Mouse (Mus musculus): ENCODE data around the gene Hnf1a. TPM values are rescaled to one million over a fixed set of nuclear protein-coding genes. Genes with fewer than 3 reads are reported as not detected.

Hnf1a gene
- total and polyA plus RNA-seq, 2 experiments from 2014 or later: not detected

DNA sequence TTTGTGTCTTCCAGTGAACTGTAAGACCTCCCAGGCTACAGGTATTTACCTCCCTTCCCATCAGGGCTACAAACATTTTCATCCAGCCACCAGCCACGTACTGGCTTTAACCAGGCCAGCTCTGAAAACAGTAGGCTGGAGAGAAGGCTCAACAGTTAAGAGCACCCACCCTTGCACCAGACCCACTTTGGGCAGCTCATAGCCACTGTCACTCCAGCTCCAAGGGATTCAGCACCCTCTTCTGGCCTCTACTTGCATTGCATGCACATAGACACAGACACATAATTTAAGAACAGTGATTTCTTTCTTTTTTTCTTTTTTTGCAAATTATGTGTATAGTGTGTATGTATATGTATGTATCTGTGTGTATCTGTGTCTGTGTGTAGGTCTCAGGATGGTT lies 68.5 kb downstream of the Hnf1a start:
- Histone ChIP-seq H3K4me2 (ENCODE audit: low read depth, low read length) (no peak overlapping the region), H3K4me1 (ENCODE audit: control insufficient read depth, insufficient read depth) (no peaks in the 10 kb centered on the region), H3K9ac (replicated peaks; ENCODE audit: low read depth, low read length) (no peak overlapping the region), H3K36me3 (replicated peaks; ENCODE audit: control insufficient read depth, insufficient read depth, low read length) (0 out of 2 replicates have a peak, but pooled peaks cover 18% of the 10 kb centered on the region), H3K27ac (ENCODE audit: low read depth) (no peak overlapping the region), H3K4me3 (ENCODE audit: low read depth, low read length) (no peak overlapping the region), H3K27me3 (ENCODE audit: control insufficient read depth, insufficient read depth, low read length) (0 out of 2 replicates have a peak, but pooled peaks cover 3% of the 10 kb centered on the region), H3K9me3 (replicated peaks; ENCODE audit: control insufficient read depth, low read length) (no peaks in the 10 kb centered on the region)
- TF ChIP-seq EP300 (IDR thresholded peaks at IDR 0.05; ENCODE audit: low read depth) (no peak), CTCF (IDR thresholded peaks at IDR 0.05; ENCODE audit: low read depth) (peak; percentile 80)
- 52% methylated on average over 1 of the region's 1 CpGs for WGBS
- DNase-seq (ENCODE audit: low spot score) (peak; percentile 15), ATAC-seq (ENCODE audit: insufficient read depth, low read depth) (0 out of 2 replicates have a peak, but pooled peaks have one; percentile 36)

Other genes starting within 250 kb of the Hnf1a start
- gene Ankrd13a, start 196.4 kb downstream of the Hnf1a start, total RNA-seq (2014; rRNA removed; ENCODE audit: low replicate concordance): 42.8 and 43.8 TPM in 2 replicates
- gene Ankrd13a, start 196.4 kb downstream of the Hnf1a start, polyA plus RNA-seq (2015; fragmentation: Nextera tagmentation; extraction: Ambion mirVana): 19.7 and 23.8 TPM in 2 replicates
- 37.7 and 53.3 TPM in 2 replicates for gene Git2, start 195.6 kb downstream of the Hnf1a start, total RNA-seq (2014; rRNA removed; ENCODE audit: low replicate concordance)
- 21.1 and 21.5 TPM in 2 replicates for gene Git2, start 195.6 kb downstream of the Hnf1a start, polyA plus RNA-seq (2015; fragmentation: Nextera tagmentation; extraction: Ambion mirVana)
- gene 1500011B03Rik, start 147.6 kb downstream of the Hnf1a start, total RNA-seq (2014; rRNA removed; ENCODE audit: low replicate concordance): 31.3 and 49.2 TPM in 2 replicates
- 35.3 and 37.2 TPM in 2 replicates for gene 1500011B03Rik, start 147.6 kb downstream of the Hnf1a start, polyA plus RNA-seq (2015; fragmentation: Nextera tagmentation; extraction: Ambion mirVana)
- gene 4930519G04Rik, start 117.4 kb downstream of the Hnf1a start, total RNA-seq (2014; rRNA removed; ENCODE audit: low replicate concordance): not detected in 2 replicates
- gene 4930519G04Rik, start 117.4 kb downstream of the Hnf1a start, polyA plus RNA-seq (2015; fragmentation: Nextera tagmentation; extraction: Ambion mirVana): not detected in 2 replicates
- not detected in 2 replicates for gene Gm9936, start 112.4 kb downstream of the Hnf1a start, total RNA-seq (2014; rRNA removed; ENCODE audit: low replicate concordance)
- not detected in 2 replicates for gene Gm9936, start 112.4 kb downstream of the Hnf1a start, polyA plus RNA-seq (2015; fragmentation: Nextera tagmentation; extraction: Ambion mirVana)
- 11.4 and 14.9 TPM in 2 replicates for gene Oasl2, start 74.2 kb downstream of the Hnf1a start, total RNA-seq (2014; rRNA removed; ENCODE audit: low replicate concordance)
- gene Oasl2, start 74.2 kb downstream of the Hnf1a start, polyA plus RNA-seq (2015; fragmentation: Nextera tagmentation; extraction: Ambion mirVana): 6.5 and 9.2 TPM in 2 replicates
- gene Oasl1, start 47.9 kb downstream of the Hnf1a start, total RNA-seq (2014; rRNA removed; ENCODE audit: low replicate concordance): 5.6 and 9.4 TPM in 2 replicates
- 0.68 and 0.69 TPM in 2 replicates for gene Oasl1, start 47.9 kb downstream of the Hnf1a start, polyA plus RNA-seq (2015; fragmentation: Nextera tagmentation; extraction: Ambion mirVana)
- 7.3 and 16.0 TPM in 2 replicates for gene 2210016L21Rik, start 28.9 kb downstream of the Hnf1a start, total RNA-seq (2014; rRNA removed; ENCODE audit: low replicate concordance)
- 32.2 and 32.6 TPM in 2 replicates for gene 2210016L21Rik, start 28.9 kb downstream of the Hnf1a start, polyA plus RNA-seq (2015; fragmentation: Nextera tagmentation; extraction: Ambion mirVana)
- gene Sppl3, start 40.0 kb upstream of the Hnf1a start, total RNA-seq (2014; rRNA removed; ENCODE audit: low replicate concordance): 65.6 and 68.7 TPM in 2 replicates
- gene Sppl3, start 40.0 kb upstream of the Hnf1a start, polyA plus RNA-seq (2015; fragmentation: Nextera tagmentation; extraction: Ambion mirVana): 6.8 and 7.2 TPM in 2 replicates
- gene Gm10401, start 127.2 kb upstream of the Hnf1a start, total RNA-seq (2014; rRNA removed; ENCODE audit: low replicate concordance): not detected in 2 replicates
- 13.3 and 14.4 TPM in 2 replicates for gene Gm10401, start 127.2 kb upstream of the Hnf1a start, polyA plus RNA-seq (2015; fragmentation: Nextera tagmentation; extraction: Ambion mirVana)
- 266 and 288 TPM in 2 replicates for gene Acads, start 148.3 kb upstream of the Hnf1a start, total RNA-seq (2014; rRNA removed; ENCODE audit: low replicate concordance)
- gene Acads, start 148.3 kb upstream of the Hnf1a start, polyA plus RNA-seq (2015; fragmentation: Nextera tagmentation; extraction: Ambion mirVana): 208 and 211 TPM in 2 replicates
- 17.0 and 25.9 TPM in 2 replicates for gene Unc119b, start 163.9 kb upstream of the Hnf1a start, total RNA-seq (2014; rRNA removed; ENCODE audit: low replicate concordance)
- 10.6 and 11.7 TPM in 2 replicates for gene Unc119b, start 163.9 kb upstream of the Hnf1a start, polyA plus RNA-seq (2015; fragmentation: Nextera tagmentation; extraction: Ambion mirVana)
- 68.4 and 74.8 TPM in 2 replicates for gene Mlec, start 187.1 kb upstream of the Hnf1a start, total RNA-seq (2014; rRNA removed; ENCODE audit: low replicate concordance)
- 20.4 and 21.1 TPM in 2 replicates for gene Mlec, start 187.1 kb upstream of the Hnf1a start, polyA plus RNA-seq (2015; fragmentation: Nextera tagmentation; extraction: Ambion mirVana)
- 0.39 and 4.1 TPM in 2 replicates for gene Cabp1, start 223.3 kb upstream of the Hnf1a start, total RNA-seq (2014; rRNA removed; ENCODE audit: low replicate concordance)
- 0.78 and 0.96 TPM in 2 replicates for gene Cabp1, start 223.3 kb upstream of the Hnf1a start, polyA plus RNA-seq (2015; fragmentation: Nextera tagmentation; extraction: Ambion mirVana)